Mouse (Mus musculus) activated CD4-positive, CD25-positive, alpha-beta regulatory T cell, adult 4 months (primary cell): ENCODE data around the gene Ubqln1. TPM values are rescaled to one million over a fixed set of nuclear protein-coding genes. Genes with fewer than 3 reads are reported as not detected.

Experiments
- ATAC-seq: one replicate; pipeline ENCODE4 v1.8.0; 2017
- polyA plus RNA-seq, 2 experiments: library from polyadenylated mRNA; unstranded; fragments of 100-300 nt; shearing (Covaris generic); gene quantifications; one replicate each; pipeline ENCODE4 v1.2.1; 2017

Ubqln1 gene
- 10 to 100 TPM; 15.4 to 17.0 TPM for polyA plus RNA-seq

DNA sequence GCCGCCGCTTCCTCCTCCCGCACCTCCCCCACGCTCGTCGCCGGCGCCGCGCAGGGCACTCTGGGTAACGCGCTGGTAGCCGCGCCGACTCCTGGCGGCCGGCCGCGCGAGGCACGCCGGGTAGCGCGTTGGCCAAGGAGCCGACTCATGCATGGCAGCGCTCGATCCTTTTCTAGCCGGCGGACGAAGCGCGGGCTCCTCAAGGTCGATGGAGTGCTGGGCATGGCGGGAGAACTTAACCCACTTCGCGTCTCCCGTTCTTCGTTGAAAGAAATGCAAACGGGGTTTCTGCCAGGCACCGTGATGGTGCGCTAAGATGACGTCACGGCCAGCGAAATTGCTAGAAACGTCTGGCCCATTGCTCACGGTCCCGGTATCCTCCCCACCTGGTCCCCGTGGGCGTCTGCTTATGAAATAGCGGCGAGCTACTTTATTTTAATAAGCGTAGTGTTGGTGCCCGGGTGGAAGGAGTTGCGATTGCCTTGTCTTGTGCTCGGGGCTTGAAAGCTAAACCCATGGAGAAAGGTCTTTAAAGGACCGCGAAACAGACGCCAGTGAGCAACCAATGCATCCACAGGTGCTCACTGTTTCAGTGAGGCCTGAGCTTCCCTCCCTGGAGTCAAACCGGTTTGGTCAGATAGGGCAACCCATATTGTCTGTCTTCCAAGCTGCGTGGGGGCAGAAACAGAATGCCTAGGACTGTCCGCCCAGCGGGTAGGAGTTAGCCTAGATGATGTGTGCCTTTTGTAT lies at the start of gene Ubqln1:
Gene Ubqln1 (minus strand): TSS at position 62 of the 750 bp plus-strand sequence.
- peak; percentile 81 for ATAC-seq

DNA sequence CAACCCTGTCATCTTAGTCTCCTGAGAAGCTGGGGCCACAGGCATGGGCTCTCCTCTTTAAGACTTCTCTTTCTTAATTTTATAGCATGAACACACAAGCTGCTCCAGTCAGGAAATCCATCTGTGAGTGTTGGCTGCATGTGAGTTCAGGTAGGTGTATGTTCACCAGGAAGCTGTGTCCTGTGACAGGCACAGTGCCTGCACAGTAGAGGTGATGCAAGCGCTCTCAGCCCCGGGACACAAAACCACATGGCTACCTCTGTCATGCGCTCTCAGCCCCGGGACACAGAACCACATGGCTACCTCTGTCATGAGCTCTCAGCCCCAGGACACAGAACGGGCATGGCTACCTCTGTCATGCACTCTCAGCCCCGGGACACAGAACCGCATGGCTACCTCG lies 48.1 kb upstream of the Ubqln1 start:
- no peak for ATAC-seq

DNA sequence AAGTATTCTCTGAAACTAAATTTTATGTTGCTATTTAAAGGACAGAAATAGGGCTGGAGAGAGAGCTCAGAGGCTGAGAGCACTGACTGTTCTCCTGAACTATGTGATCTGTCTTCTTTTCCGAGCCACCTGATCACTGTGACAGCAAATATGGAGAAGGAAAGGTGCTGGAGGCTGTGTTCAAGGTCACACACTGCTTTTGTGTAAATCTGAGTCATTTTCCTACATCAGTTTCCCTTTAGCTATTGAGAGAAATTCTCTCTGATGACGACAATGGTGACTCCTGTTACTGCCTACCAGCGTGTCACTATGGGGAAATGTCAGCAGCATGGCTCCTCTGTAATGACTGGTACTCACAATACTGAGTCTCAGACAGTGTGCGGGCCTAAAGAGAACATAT lies 46.2 kb upstream of the Ubqln1 start:
- no peak for ATAC-seq

DNA sequence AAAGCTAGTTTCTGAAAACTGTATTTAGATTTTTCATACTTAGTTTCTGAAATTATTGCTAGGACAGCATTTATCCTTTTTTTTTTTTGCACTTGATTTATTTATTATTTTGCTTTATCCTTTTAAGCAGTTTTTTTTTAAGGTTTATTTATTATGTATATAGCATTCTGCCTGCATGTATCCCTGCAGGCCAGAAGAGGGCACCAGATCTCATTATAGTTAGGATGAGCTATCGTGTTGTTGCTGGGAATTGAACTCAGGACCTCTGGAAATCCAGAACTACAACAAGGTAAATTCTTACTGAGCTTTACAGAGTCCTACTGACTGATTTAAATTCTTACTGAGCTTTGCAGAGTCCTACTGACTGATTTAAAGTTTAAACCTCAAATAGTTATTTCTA lies 37.8 kb upstream of the Ubqln1 start:
- ATAC-seq: no peak

DNA sequence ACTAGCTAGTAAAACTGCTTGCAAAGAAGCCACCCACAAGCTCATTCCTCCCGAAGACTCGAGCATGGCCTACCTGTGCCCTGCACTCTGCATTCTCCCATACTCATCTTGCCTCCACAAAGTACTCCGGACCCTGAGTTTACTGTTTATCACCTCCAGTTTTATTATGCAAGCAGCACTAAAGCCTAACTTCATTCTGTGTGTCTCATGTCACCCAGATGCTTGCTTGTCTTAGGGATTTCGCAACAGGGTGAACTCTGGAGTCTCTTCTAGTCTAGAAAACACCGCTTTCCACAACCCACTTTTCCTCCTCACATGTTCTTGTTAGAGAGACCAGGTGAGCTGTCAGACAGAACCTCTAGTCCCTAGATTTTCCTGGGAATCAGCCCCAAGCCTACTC lies 33.5 kb upstream of the Ubqln1 start:
- ATAC-seq: no peak

DNA sequence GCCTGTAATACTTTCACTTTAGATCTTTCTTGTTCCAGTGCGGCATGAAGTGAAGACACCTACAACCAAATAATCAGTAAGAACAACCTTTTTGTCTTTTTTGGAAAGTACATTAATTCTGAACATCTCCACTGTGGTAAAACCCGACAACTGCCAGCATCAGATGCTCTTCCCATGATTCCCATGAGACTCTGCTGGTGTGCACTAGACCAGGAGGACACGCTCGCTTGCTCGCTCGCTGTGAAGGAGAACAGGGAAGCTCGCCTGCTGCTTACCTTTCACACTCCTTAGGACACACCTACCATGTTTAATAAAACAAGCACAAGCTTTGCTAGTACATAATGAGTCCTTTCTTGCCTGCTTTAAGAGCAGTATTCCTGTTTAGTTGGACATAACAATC lies 21.1 kb upstream of the Ubqln1 start:
- ATAC-seq: no peak

DNA sequence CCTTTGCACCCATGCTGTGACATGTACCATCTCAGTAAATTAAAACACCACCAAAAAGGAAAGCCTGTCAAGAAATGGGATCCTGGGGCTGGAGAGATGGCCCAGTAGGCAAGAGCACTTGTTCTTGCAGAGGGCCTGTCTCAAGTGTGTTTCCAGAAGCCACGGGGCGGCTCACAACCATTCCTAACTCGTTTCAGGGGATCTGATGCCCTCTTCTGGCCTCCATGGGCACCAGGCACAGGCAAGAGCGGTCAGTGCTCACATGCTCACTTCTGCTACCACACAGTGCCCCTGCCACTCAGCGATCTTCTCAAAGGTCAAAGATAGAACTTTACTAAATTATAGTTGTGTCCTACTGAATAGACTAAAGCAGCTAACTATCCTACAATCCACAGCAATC lies 17.2 kb upstream of the Ubqln1 start:
- no peak for ATAC-seq

DNA sequence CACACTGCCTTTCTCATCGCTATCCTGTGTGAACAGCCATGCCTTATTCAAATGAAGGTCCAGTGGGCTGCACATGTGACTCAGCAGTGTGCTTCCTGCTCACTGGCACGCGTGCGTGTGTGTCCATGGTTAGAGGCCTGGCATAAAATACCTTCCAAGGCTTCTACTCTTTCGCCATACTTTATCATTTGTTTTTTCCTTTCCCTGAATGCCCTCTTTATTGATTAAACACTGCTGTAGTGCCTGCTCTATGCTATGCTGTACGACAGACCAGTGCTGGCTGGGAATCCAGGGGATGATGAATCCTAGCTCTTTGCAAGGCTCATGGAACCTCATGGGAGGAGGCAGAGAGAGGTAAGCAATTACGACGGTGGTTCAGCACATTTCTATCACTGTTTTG lies 16.6 kb upstream of the Ubqln1 start:
- ATAC-seq: no peak

DNA sequence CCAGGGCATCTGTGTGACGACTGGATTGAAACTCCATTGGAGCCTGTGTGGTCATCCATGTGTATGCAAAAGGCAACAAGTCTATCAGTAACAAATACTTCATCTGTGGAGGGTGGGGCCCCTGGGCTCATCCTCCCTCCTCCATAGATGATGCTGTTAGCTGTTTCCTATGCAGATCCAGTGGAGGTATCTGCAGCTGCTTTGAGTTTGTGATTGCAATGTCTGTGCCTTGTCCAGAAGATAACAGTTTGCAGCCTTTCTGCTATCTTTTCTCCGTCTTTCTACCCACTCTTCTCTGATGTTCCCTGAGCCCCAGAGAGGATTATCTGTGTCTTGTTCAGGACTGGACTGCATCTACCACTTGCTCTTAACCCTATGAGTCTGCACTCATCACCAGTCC lies 13.2 kb upstream of the Ubqln1 start:
- no peak for ATAC-seq

DNA sequence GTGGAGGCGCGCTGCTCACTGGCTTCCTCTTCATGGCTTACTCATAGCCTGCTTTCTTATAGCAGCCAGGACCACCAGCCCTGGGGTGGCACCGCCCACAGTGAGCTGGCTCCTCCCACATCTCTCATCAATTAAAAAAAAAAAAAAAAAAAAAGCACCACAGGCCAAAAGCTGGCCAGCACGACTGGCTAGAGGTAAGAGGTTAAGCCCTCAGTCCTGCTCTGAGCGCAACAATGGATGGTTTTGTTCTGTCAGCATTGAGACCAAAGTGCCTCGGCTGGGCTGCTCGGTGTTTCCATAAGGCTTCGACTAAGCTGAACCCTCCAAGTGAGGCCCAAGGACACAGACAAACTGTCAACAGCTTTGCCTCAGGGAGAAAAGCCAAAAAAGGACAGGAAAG lies 10.2 kb upstream of the Ubqln1 start:
- ATAC-seq: no peak

DNA sequence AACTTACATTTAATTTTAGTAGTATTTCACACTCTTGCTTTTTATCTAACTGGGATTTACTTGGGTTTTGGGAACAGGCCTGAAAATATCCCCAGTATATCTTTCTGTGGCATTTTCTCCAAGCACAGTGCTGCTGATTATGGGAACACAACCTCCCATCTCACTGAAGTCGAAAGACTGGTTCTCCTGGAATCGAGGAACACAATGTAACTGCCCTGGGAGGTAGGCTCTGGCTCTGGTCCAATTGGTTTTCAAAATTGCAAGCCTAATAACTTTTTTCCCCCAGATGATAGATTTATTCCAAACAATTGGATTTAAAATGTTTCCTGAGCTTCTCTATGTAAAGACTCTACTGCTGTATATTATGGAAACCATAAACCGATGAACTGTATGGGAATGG lies 4.8 kb upstream of the Ubqln1 start:
- no peak for ATAC-seq

DNA sequence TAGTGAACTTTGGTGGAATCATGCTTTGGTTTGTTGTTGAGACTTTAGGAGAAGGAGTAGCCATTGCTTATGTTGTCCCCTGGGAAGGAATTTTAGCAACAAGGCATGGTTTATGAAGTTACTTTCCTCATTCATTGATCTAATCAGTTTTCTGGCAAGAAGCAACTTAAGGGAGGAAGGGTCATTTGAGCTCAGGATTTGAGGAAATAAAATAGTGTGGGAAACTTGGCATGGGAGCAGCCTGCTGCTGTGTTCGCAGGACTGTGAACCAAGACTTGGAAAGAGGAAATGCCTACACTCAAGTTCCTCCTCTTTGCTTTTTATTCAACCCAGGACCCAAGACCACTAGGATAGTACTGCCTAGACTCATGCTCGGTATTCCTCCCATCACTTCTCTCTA lies 2.1 kb upstream of the Ubqln1 start:
- ATAC-seq: no peak

DNA sequence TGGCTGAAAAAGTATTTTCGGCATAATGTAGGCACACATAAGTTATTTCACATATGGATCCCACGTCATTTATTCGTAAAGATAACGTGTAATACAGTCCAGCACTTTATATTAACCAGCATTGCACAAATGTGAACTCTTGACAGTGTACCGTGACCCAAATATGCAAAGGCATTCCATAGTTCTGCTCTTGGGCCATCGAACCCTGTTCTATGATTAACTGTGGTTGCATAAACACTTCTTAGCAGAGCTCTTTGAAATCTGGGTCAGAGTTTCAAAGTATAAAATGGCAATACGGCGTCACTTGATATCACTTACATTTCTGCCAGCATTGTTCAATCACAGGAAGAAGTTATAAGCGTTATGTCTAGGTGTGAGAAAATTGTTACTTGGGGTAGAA lies 942 bp upstream of the Ubqln1 start:
- no peak for ATAC-seq

DNA sequence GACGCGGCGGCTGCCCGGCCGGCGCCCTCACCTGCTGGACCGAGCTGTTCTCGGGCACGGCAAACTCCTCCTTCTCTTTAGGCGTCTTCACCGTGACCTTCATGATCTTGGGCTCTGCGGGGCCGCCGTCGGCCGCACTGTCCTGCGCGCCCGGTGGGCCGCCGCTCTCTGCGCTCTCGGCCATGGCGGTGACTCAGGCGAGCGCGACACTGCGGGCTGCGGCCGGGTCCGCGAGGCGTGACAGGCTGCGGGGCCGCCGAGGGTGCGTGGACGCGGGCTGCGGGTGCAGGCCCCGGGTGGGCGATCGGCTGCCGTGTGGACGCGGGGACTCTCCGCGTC lies 231 bp downstream of the Ubqln1 start:
- no peak for ATAC-seq

DNA sequence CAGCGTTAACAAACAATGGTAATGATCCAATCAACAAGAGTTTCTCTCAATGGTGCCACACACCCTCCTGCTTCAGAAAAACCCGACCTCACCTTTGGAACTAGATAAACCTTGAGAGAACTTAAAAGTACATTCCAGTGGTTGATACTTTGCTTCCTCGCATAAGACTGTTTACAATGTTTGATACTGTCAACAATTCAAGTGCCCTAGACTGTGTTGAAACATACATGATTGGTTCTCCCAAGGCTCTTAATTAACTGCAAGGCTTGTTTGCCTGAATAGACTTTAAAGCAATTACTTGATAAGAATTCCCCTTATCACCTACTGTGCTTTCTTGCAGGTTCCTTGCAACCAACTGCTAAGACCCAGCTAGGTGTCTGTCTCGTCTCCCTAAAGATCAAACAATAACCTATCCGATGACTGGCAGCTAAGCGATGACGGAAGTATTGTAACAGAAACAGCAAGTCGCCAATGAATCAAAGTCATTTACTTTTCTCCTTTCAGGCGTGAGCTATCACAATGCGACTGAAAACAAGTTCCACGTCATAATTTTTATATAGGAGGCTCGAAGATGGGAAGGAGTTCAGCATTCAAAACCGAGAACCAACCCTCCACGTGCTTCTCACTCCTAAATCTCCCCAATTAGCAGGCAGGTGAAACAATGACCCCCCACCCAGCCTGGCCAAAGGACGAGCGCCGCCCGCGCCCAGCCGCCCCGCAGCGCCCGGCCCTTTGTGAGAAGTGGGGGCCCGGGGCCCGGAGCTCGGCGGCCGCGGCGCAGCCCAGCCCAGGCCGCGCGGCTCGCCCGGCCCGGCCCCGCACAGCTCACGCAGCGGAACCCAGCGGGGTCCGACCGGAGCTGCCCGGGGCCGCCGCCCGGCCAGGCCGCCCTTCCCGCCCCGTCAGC lies 854 bp downstream of the Ubqln1 start:
- peak; percentile 41 for ATAC-seq

DNA sequence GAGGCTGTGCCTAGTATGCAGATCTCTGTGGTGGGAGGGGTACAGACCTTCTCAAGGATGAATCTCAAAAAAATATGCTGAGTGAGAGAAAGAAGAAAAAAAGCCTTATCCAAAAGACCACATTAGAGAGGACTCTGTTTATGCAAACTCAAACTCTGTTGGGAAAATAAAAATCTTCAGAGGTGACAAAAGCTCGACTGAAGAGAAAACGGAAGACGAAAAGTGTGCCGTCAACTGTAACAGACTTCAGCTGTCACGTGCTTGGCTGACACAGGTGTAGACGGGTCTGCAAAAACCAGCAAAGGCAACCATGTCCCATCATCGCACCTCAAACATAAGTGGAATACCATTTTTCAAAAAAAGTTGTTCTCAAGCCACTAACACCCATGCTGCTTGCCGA lies 1.7 kb downstream of the Ubqln1 start:
- no peak for ATAC-seq

DNA sequence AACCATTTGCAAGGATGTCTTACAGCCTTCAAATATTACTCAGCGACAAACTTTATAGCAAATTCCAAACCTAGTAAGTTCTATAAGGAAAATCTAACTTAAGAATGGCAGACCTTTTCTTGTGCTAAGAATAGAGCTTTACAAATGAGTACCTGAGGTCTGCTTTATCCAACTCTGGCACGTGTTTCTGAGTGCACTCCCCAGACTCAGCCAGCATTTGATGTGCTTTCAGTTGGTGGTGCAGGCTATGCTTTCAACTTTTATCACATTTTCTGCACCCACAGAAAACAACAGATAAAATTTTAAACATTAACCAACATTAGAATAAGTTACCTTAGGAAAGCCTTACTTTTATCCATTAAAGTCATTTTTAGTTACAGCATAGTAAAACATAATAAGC lies 2.9 kb downstream of the Ubqln1 start:
- no peak for ATAC-seq

DNA sequence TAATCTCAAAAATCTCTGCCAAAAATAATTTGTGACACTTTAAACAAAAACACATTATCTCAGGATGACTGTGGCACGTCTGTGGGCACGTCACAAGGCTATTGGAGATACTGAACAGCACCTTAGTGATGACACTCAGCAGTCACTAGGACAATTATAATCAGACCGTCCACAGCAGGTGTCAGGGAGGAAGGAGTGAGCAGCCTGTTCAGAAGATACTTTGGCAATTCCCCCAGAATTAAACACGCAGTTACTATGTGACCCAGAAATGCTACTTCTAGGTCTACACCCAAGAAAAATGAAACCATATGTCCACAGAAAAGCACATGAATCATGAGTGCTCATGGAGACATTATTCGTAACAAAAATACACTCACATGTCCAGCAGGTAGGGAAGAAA lies 5.0 kb downstream of the Ubqln1 start:
- no peak for ATAC-seq

DNA sequence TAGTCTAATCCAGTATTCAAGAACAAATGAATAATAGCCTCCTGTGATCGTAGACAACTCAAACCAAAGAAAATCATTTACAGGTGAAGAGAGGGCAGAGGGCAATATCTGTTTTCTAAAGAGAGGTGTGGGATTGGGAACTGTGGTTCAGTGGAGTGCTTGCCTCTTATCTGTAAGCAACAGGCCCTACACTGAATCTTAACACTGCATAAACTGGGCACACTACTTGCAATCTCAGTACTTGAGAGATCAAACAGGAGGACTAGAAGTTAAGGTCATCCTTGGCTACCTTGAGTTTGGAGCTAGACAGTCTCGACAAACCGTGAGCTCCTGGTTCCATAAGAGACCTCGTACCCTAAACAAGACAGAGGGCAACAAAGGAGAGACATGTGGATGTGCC lies 9.4 kb downstream of the Ubqln1 start:
- no peak for ATAC-seq

DNA sequence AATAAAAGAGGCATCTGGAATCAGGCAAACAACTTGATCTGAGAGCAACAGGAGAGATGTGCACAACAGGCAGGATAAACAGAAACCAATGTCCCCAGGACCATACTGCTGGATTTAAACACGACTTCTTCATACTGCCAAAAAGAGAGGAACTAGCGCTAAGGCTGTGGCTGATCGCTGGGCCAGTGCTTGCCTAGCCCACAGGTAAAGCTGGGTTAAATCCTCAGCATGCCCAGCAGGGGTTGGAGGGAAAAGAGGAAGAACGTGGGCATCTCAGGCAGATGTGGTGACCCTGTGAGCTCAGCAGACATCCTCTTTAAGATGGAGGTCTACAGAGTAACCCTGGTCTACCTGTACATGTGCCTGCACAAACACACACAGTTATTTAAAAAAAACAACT lies 10.5 kb downstream of the Ubqln1 start:
- ATAC-seq: no peak

DNA sequence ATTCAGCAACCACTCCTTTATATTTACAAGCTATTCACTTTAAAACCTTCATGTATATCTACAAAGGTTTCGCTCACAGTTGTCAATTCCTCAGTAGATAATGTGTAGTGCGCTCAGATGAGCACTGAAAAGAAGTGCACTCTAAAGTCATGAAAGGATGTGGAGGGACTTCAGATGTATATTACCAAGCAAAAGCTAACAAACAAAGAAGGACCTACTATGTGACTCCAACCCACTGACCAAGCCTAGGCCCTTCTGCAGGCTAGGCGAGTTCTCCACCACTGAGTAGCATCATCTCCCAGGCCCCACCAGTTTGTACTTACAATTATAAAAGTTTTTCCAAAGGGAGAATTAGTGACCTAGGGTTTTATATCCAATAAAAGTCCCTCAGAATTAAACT lies 11.3 kb downstream of the Ubqln1 start:
- no peak for ATAC-seq

DNA sequence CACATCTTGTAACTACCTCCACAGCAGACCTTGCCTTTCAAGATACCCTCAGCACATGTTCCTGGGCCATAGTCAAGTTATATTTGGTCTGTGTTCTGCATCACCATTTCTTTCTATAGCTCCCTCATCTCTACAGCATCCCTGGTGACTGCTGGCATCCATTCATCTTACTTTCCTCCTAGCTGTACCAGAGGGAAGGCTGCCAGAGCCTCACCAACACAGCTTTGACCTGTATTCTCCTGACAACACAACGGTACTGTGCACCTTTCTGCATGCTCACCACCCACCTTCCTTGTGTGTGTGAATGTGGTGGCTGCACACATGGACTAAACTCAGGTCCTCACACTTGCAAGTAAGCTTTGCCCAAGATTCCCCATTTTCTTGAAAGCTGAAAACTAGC lies 12.6 kb downstream of the Ubqln1 start:
- no peak for ATAC-seq

DNA sequence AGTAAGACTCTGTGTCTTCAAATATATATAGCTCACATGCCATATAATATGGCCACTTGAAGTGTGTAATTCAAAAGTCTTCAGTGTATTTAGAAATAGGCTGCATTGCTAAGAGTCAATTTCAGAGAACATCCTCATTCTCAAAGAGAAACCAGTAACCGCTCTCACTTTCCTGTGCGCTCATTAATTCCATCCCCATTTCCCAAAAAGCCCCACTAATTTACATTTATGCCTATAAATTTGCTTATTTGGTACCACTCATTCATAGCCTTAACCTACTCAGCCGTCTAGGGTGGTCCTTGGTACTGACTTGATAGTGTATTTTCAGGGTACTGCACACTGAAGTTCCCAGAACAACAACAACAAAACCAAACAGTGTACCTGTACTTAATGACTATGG lies 13.5 kb downstream of the Ubqln1 start:
- ATAC-seq: peak; percentile 14

DNA sequence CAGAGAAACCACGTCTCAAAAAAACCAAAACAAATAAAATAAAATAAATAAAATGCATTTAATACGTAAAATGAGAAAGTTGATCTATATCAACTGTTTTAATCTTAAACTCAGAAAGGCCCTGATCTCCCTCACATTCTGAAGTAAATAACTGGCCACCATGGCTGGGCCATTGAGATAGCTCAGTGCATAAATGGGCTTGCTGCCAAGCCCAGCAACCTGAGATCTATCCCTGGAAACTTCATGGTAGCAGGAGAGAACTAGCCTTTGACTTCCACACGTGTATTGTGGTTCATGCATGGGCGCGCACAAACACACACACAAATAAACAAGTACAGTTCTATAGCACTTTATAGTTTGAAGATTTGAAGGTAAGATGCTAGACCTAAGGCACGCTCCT lies 14.1 kb downstream of the Ubqln1 start:
- no peak for ATAC-seq
